Mouse (Mus musculus) intestine, embryonic 14.5 days (tissue): Measurements from ENCODE around the gene Scimp. TPM values are rescaled to one million over a fixed set of nuclear protein-coding genes. Genes with fewer than 3 reads are reported as not detected.

Experiments
- microRNA-seq: library from miRNA; unstranded; fragments of <30 nt; microRNA quantifications from one replicate; pipeline ENCODE4, GENCODE M21; 2016
- polyA plus RNA-seq: library from polyadenylated mRNA; unstranded; fragments of >200 nt; fragmentation: Nextera tagmentation; extraction: Ambion mirVana; gene quantifications from 2 replicates; pipeline ENCODE4 v1.2.1, GENCODE M21; 2014

Gene Scimp
- polyA plus RNA-seq, 1 experiment from 2014 or later = 0.45 TPM

Small RNA genes lying within 50 kb of the gene (microRNA-seq; reads per million reads assigned to microRNA genes)
- not detected for gene Gm22760

Other genes starting within 250 kb of the Scimp start
- 16.9 and 19.9 TPM in 2 replicates for gene Mink1, start 249.7 kb downstream of the Scimp start, polyA plus RNA-seq
- not detected in 2 replicates for gene 4930544D05Rik, start 196.7 kb downstream of the Scimp start, polyA plus RNA-seq
- gene Chrne, start 193.4 kb downstream of the Scimp start, polyA plus RNA-seq = 0.30 and 0.50 TPM in 2 replicates
- gene Gp1ba, start 173.5 kb downstream of the Scimp start, polyA plus RNA-seq = 0.26 and 0.37 TPM in 2 replicates
- gene Rnf167, start 165.4 kb downstream of the Scimp start, polyA plus RNA-seq = 101 and 115 TPM in 2 replicates
- 155 and 158 TPM in 2 replicates for gene Slc25a11, start 165.1 kb downstream of the Scimp start, polyA plus RNA-seq
- gene Pfn1, start 157.9 kb downstream of the Scimp start, polyA plus RNA-seq = 2,271 and 2,344 TPM in 2 replicates
- gene Eno3, start 155.4 kb downstream of the Scimp start, polyA plus RNA-seq = 13.5 and 16.3 TPM in 2 replicates
- gene Spag7, start 143.2 kb downstream of the Scimp start, polyA plus RNA-seq = 140 and 154 TPM in 2 replicates
- 16.2 and 17.2 TPM in 2 replicates for gene Camta2, start 124.5 kb downstream of the Scimp start, polyA plus RNA-seq
- gene Inca1, start 112.4 kb downstream of the Scimp start, polyA plus RNA-seq = 1.5 and 1.6 TPM in 2 replicates
- gene Kif1c, start 112.0 kb downstream of the Scimp start, polyA plus RNA-seq = 11.4 and 14.3 TPM in 2 replicates
- 6.1 and 6.2 TPM in 2 replicates for gene Zfp3, start 48.4 kb downstream of the Scimp start, polyA plus RNA-seq
- gene Rabep1, start 32.2 kb upstream of the Scimp start, polyA plus RNA-seq = 30.5 and 32.9 TPM in 2 replicates
- gene Nup88, start 157.4 kb upstream of the Scimp start, polyA plus RNA-seq = 110 and 127 TPM in 2 replicates
- 77.4 and 89.6 TPM in 2 replicates for gene Rpain, start 157.6 kb upstream of the Scimp start, polyA plus RNA-seq
- 317 and 333 TPM in 2 replicates for gene C1qbp, start 170.4 kb upstream of the Scimp start, polyA plus RNA-seq
- 23.0 and 24.4 TPM in 2 replicates for gene Dhx33, start 191.9 kb upstream of the Scimp start, polyA plus RNA-seq
- 28.5 and 32.0 TPM in 2 replicates for gene Mis12, start 207.0 kb upstream of the Scimp start, polyA plus RNA-seq
- 41.7 and 42.9 TPM in 2 replicates for gene Derl2, start 207.3 kb upstream of the Scimp start, polyA plus RNA-seq
- gene 6330403K07Rik, start 220.9 kb upstream of the Scimp start, polyA plus RNA-seq = 44.1 and 50.1 TPM in 2 replicates